ENCODE assay signal across 1 mouse cellular context in the genomic region with DNA sequence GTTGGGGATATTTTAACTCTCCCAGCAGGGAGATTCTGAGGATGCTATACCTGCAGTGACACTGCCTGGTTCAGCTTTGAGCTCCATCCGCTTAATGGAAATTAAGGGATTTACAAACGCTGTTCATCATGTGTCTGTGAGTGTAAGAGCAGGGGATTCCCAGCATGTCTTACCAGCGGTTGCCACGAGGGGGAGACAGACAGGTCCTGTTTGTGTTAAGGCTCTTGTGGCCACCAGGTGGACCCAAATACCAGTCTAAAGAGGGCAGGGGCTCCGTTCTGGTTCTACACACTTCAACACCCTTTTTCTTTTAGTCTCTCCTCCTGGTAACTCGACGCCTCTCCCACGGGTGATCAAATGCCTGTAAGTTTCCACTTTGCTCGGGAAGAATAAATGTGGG.
A peak's percentile ranks its signal among the peaks of the same experiment; 100 is the strongest.
TF ChIP-seq lines count a peak whose summit lies in the region.

No protein-coding gene starts in this region.

TF ChIP-seq in MEL, 35 proteins besides CTCF, POLR2A, EP300 and RAD21 (continued from another document):
- TF ChIP-seq MXI1 (IDR thresholded peaks at IDR 0.05; ENCODE audit: low read depth, low read length) (peak; percentile 57), ZMIZ1 (IDR thresholded peaks at IDR 0.05; ENCODE audit: low read depth, low read length) (no peak), NRF1 (IDR thresholded peaks at IDR 0.05; ENCODE audit: insufficient read depth, low read depth, low read length, poor library complexity, severe bottlenecking) (no peak), E2F4 (IDR thresholded peaks at IDR 0.05; ENCODE audit: borderline replicate concordance, low read depth, low read length) (no peak), POLR2AphosphoS2 (IDR thresholded peaks at IDR 0.05; ENCODE audit: low read length) (no peak), TAL1 (IDR thresholded peaks at IDR 0.05; ENCODE audit: low read length) (no peak), ZC3H11A (IDR thresholded peaks at IDR 0.05; ENCODE audit: low read depth, low read length) (peak; percentile 97), RCOR1 (IDR thresholded peaks at IDR 0.05; ENCODE audit: low read depth, low read length) (no peak), CHD1 (IDR thresholded peaks at IDR 0.05; ENCODE audit: low read depth, low read length) (no peak), JUND (IDR thresholded peaks at IDR 0.05; ENCODE audit: low read depth, low read length) (peak; percentile 62; the same call in 1 of the 2 replicates)
